Mouse (Mus musculus): ENCODE measurements around the gene Zfp759. TPM values are rescaled to one million over a fixed set of nuclear protein-coding genes. Genes with fewer than 3 reads are reported as not detected.
"Not testable (repeated sequence)": the region's sequence is repeated elsewhere in the genome, so short reads cannot be mapped to it uniquely, and the experiment has no call there.

Zfp759 gene
- polyA plus RNA-seq (2014; fragmentation: Nextera tagmentation; extraction: Ambion mirVana), result 1.3 and 1.7 TPM in 2 replicates

- H3K4me1 ChIP-seq (ENCODE audit: control insufficient read depth in 2 of 2, insufficient read depth in 2 of 2, low read length in 2 of 2); H3K9ac ChIP-seq (ENCODE audit: low read length); H3K27me3 ChIP-seq (ENCODE audit: control insufficient read depth, insufficient read depth, low read length); H3K36me3 ChIP-seq (ENCODE audit: control insufficient read depth, insufficient read depth, low read length); H3K27ac ChIP-seq (replicated peaks in 1 of 2; ENCODE audit: control insufficient read depth in 1 of 2, insufficient read depth in 1 of 2, low read depth in 2 of 2, low read length in 2 of 2); H3K9me3 ChIP-seq (ENCODE audit: control insufficient read depth, low read length); H3K4me3 ChIP-seq (ENCODE audit: control insufficient read depth in 1 of 2, insufficient read depth in 1 of 2, low read depth in 1 of 2, low read length in 2 of 2); ATAC-seq (ENCODE audit: insufficient number of reproducible peaks, insufficient read depth, low FRiP score, low read depth); H3K4me2 ChIP-seq (ENCODE audit: low read length): not testable (repeated sequence)
Measured at GRCm38 (mm10) chr13:67121360-67121759, at the start of gene Zfp759. Gene Zfp759 (plus strand): TSS chr13:67121660.

DNA sequence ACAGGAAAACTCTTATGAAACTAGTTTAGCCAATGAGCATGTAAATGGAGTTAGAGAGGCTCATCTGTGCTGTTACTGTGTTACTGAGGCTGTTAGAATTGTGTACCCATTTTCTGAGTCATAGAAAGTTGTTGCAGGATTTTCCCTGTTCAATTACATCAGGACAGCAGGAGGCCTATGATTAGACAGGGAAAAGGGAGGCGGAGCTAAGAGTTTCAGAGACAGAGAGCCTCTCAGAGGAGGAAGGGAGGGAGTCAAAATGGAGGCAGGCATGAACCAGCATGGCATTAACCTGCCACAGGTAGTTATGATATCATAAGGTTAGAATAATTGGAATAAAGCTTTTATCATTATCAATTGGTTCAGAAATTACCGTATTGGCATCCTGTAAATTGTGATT lies 48.7 kb upstream of the Zfp759 start:
- peaks cover 48% of the 10 kb centered on the region for H3K36me3 ChIP-seq (ENCODE audit: control insufficient read depth, insufficient read depth, low read length)
- ATAC-seq (ENCODE audit: insufficient number of reproducible peaks, insufficient read depth, low FRiP score, low read depth), result no peak

DNA sequence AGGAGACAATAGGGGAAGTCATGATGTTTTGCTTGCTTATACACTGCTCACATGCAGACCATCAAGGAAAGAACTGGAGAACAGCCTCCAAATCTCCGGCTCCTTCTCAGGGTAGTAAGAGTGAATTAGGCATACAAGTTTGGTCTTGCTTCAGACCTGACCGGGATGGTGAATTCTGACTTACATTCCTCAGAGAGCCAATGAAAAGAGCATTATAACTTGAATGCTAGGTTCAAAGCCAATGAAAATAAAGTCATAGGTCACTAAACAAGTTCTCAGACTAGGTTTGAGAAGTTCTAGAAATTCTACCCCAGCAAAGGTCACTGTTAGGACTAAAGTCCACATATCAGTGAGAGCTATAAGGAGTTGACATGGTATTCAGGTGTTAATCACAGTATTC lies 44.2 kb upstream of the Zfp759 start:
- ATAC-seq (ENCODE audit: insufficient number of reproducible peaks, insufficient read depth, low FRiP score, low read depth), result no peak
- Histone ChIP-seq H3K36me3 (ENCODE audit: control insufficient read depth, insufficient read depth, low read length) (peaks cover 24% of the 10 kb centered on the region), H3K9ac (ENCODE audit: low read length) (no peak overlapping the region), H3K4me1 (ENCODE audit: control insufficient read depth in 2 of 2, insufficient read depth in 2 of 2, low read length in 2 of 2) (peaks cover 0 to 4% of the 10 kb centered on the region in 2 experiments; a peak in 2 of 4 replicates), H3K9me3 (ENCODE audit: control insufficient read depth, low read length) (no peaks in the 10 kb centered on the region), H3K4me2 (ENCODE audit: low read length) (no peak overlapping the region), H3K27me3 (ENCODE audit: control insufficient read depth, insufficient read depth, low read length) (no peaks in the 10 kb centered on the region), H3K27ac (replicated peaks in 1 of 2; ENCODE audit: control insufficient read depth in 1 of 2, insufficient read depth in 1 of 2, low read depth in 2 of 2, low read length in 2 of 2) (no peak overlapping the region), H3K4me3 (ENCODE audit: control insufficient read depth in 1 of 2, insufficient read depth in 1 of 2, low read depth in 1 of 2, low read length in 2 of 2) (no peak overlapping the region)
- WGBS, result 99% methylated on average over 2 of the region's 2 CpGs

More for the DNA sequence above, 48.7 kb upstream of the Zfp759 start:
- Histone ChIP-seq H3K9me3 (ENCODE audit: control insufficient read depth, low read length) (peaks cover 17% of the 10 kb centered on the region), H3K4me3 (ENCODE audit: control insufficient read depth in 1 of 2, insufficient read depth in 1 of 2, low read depth in 1 of 2, low read length in 2 of 2) (no peak overlapping the region), H3K4me1 (ENCODE audit: control insufficient read depth in 2 of 2, insufficient read depth in 2 of 2, low read length in 2 of 2) (no peaks in the 10 kb centered on the region), H3K27ac (replicated peaks in 1 of 2; ENCODE audit: control insufficient read depth in 1 of 2, insufficient read depth in 1 of 2, low read depth in 2 of 2, low read length in 2 of 2) (no peak overlapping the region), H3K9ac (ENCODE audit: low read length) (no peak overlapping the region), H3K4me2 (ENCODE audit: low read length) (no peak overlapping the region), H3K27me3 (ENCODE audit: control insufficient read depth, insufficient read depth, low read length) (no peaks in the 10 kb centered on the region)
- 84% methylated on average over 2 of the region's 2 CpGs for WGBS

GRCm38 (mm10) chr13:67081142-67081713 lies 40.2 kb upstream of the Zfp759 start:
- no peaks in the 10 kb centered on the region; the same call in 1 of the 2 replicates for H3K36me3 ChIP-seq (ENCODE audit: control insufficient read depth, insufficient read depth, low read length)
- H3K4me1 ChIP-seq (ENCODE audit: control insufficient read depth in 2 of 2, insufficient read depth in 2 of 2, low read length in 2 of 2), result peaks cover 0 to 4% of the 10 kb centered on the region in 2 experiments; a peak in 2 of 4 replicates
- H3K4me3 ChIP-seq (ENCODE audit: control insufficient read depth in 1 of 2, insufficient read depth in 1 of 2, low read depth in 1 of 2, low read length in 2 of 2), result peak overlapping the region; percentile 66 to 83
- under 1% methylated on average over 24 of the region's 24 CpGs for WGBS
- peak; percentile 100 for ATAC-seq (ENCODE audit: insufficient number of reproducible peaks, insufficient read depth, low FRiP score, low read depth)
- H3K9ac ChIP-seq (ENCODE audit: low read length), result peak overlapping the region; percentile 82
- no peaks in the 10 kb centered on the region for H3K9me3 ChIP-seq (ENCODE audit: control insufficient read depth, low read length)
- H3K4me2 ChIP-seq (ENCODE audit: low read length), result peak overlapping the region; percentile 76
- peak overlapping the region; percentile 95 to 97 for H3K27ac ChIP-seq (replicated peaks in 1 of 2; ENCODE audit: control insufficient read depth in 1 of 2, insufficient read depth in 1 of 2, low read depth in 2 of 2, low read length in 2 of 2)
- H3K27me3 ChIP-seq (ENCODE audit: control insufficient read depth, insufficient read depth, low read length), result no peaks in the 10 kb centered on the region

GRCm38 (mm10) chr13:67081946-67082345 lies 39.5 kb upstream of the Zfp759 start:
- Histone ChIP-seq H3K4me3 (ENCODE audit: control insufficient read depth in 1 of 2, insufficient read depth in 1 of 2, low read depth in 1 of 2, low read length in 2 of 2) (peak overlapping the region in 1 of 2 experiments; percentile 66; a peak in 2 of 4 replicates), H3K36me3 (ENCODE audit: control insufficient read depth, insufficient read depth, low read length) (no peaks in the 10 kb centered on the region; the same call in 1 of the 2 replicates), H3K9ac (ENCODE audit: low read length) (peak overlapping the region; percentile 82), H3K9me3 (ENCODE audit: control insufficient read depth, low read length) (no peaks in the 10 kb centered on the region), H3K27ac (replicated peaks in 1 of 2; ENCODE audit: control insufficient read depth in 1 of 2, insufficient read depth in 1 of 2, low read depth in 2 of 2, low read length in 2 of 2) (peak overlapping the region; percentile 95 to 97), H3K4me2 (ENCODE audit: low read length) (peak overlapping the region; percentile 76), H3K27me3 (ENCODE audit: control insufficient read depth, insufficient read depth, low read length) (no peaks in the 10 kb centered on the region), H3K4me1 (ENCODE audit: control insufficient read depth in 2 of 2, insufficient read depth in 2 of 2, low read length in 2 of 2) (peaks cover 0 to 4% of the 10 kb centered on the region in 2 experiments; a peak in 2 of 4 replicates)
- ATAC-seq (ENCODE audit: insufficient number of reproducible peaks, insufficient read depth, low FRiP score, low read depth), result no peak
- WGBS, result 65% methylated on average over 1 of the region's 1 CpGs

DNA sequence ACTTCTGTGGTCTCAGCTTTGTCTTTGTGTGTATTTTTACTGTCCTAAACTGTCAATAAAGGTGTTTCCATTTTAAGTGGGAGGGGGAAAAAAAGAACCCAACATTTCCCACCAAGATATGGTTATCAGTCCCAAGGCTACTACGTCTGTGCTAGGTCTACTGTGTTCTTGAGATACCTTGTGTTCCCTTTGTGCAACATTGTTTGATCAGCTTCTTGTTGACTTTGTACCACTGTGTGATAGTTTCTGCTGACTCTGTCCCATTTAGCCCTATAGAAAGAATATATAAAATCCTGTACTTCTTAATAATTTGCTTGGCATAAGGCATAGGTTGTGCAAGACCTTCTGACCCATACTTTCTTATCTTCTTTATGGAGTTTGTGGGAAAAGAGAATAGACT lies 31.3 kb upstream of the Zfp759 start:
- 58% methylated on average over 1 of the region's 1 CpGs for WGBS
- Histone ChIP-seq H3K4me2 (ENCODE audit: low read length) (no peak overlapping the region), H3K27me3 (ENCODE audit: control insufficient read depth, insufficient read depth, low read length) (no peaks in the 10 kb centered on the region), H3K36me3 (ENCODE audit: control insufficient read depth, insufficient read depth, low read length) (peaks cover 8% of the 10 kb centered on the region; the same call in 1 of the 2 replicates), H3K27ac (replicated peaks in 1 of 2; ENCODE audit: control insufficient read depth in 1 of 2, insufficient read depth in 1 of 2, low read depth in 2 of 2, low read length in 2 of 2) (no peak overlapping the region), H3K4me1 (ENCODE audit: control insufficient read depth in 2 of 2, insufficient read depth in 2 of 2, low read length in 2 of 2) (no peaks in the 10 kb centered on the region), H3K9ac (ENCODE audit: low read length) (no peak overlapping the region), H3K4me3 (ENCODE audit: control insufficient read depth in 1 of 2, insufficient read depth in 1 of 2, low read depth in 1 of 2, low read length in 2 of 2) (no peak overlapping the region), H3K9me3 (ENCODE audit: control insufficient read depth, low read length) (no peaks in the 10 kb centered on the region)
- ATAC-seq (ENCODE audit: insufficient number of reproducible peaks, insufficient read depth, low FRiP score, low read depth), result no peak

DNA sequence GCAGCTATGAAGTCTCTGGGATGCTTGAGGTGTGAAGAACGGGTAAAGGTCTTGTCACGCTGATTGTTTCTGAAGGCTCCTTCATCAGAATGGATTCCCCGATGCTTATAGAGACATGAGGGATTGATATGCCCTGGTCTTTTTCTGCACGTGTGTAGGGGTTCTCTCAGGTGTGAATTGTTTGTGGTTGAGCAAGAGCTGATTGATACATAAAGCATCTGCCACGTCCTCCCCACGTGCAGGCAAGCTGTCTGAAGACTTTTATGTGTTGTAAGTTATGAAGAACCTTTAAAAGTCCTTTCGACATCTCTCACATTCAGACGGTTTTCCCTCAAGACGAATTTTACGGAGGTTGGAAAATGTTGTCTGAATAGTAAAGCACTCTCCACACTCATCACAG lies 23.6 kb upstream of the Zfp759 start, which contains the start of gene Zfp708:
Gene Zfp708 (minus strand): TSS at position 101 of the 400 bp plus-strand sequence.
- no peak within 1 kb of the TSS for H3K4me3 ChIP-seq (ENCODE audit: control insufficient read depth in 1 of 2, insufficient read depth in 1 of 2, low read depth in 1 of 2, low read length in 2 of 2)
- ATAC-seq (ENCODE audit: insufficient number of reproducible peaks, insufficient read depth, low FRiP score, low read depth), result no peak
- no peak within 1 kb of the TSS for H3K4me2 ChIP-seq (ENCODE audit: low read length)
- WGBS, result 87% methylated on average over 10 of the region's 10 CpGs
- H3K4me1 ChIP-seq (ENCODE audit: control insufficient read depth in 2 of 2, insufficient read depth in 2 of 2, low read length in 2 of 2), result no peaks in the 10 kb centered on the region
- H3K9me3 ChIP-seq (ENCODE audit: control insufficient read depth, low read length), result no peaks in the 10 kb centered on the region
- no peak within 1 kb of the TSS for H3K9ac ChIP-seq (ENCODE audit: low read length)
- peaks cover 32% of the 10 kb centered on the region for H3K36me3 ChIP-seq (ENCODE audit: control insufficient read depth, insufficient read depth, low read length)
- H3K27me3 ChIP-seq (ENCODE audit: control insufficient read depth, insufficient read depth, low read length), result no peaks in the 10 kb centered on the region
- no peak within 1 kb of the TSS for H3K27ac ChIP-seq (replicated peaks in 1 of 2; ENCODE audit: control insufficient read depth in 1 of 2, insufficient read depth in 1 of 2, low read depth in 2 of 2, low read length in 2 of 2)

- Histone ChIP-seq H3K9me3 (ENCODE audit: control insufficient read depth, low read length) (no peaks in the 10 kb centered on the region), H3K4me1 (ENCODE audit: control insufficient read depth in 2 of 2, insufficient read depth in 2 of 2, low read length in 2 of 2) (peaks cover 5 to 7% of the 10 kb centered on the region in 2 experiments), H3K4me2 (ENCODE audit: low read length) (peak overlapping the region; percentile 80), H3K27me3 (ENCODE audit: control insufficient read depth, insufficient read depth, low read length) (no peaks in the 10 kb centered on the region), H3K9ac (ENCODE audit: low read length) (peak overlapping the region; percentile 82), H3K4me3 (ENCODE audit: control insufficient read depth in 1 of 2, insufficient read depth in 1 of 2, low read depth in 1 of 2, low read length in 2 of 2) (peak overlapping the region; percentile 62 to 65), H3K27ac (replicated peaks in 1 of 2; ENCODE audit: control insufficient read depth in 1 of 2, insufficient read depth in 1 of 2, low read depth in 2 of 2, low read length in 2 of 2) (peak overlapping the region; percentile 90 to 92), H3K36me3 (ENCODE audit: control insufficient read depth, insufficient read depth, low read length) (peaks cover 10% of the 10 kb centered on the region)
- WGBS, result 51% methylated on average over 9 of the region's 9 CpGs
- ATAC-seq (ENCODE audit: insufficient number of reproducible peaks, insufficient read depth, low FRiP score, low read depth), result no peak
Measured at GRCm38 (mm10) chr13:67107681-67108080, 13.8 kb upstream of the Zfp759 start.
